Mouse (Mus musculus) myocyte (in vitro differentiated cells): ENCODE data around the gene Caln1.

Source experiments
- CEBPB ChIP-seq: IDR thresholded peaks from 2 replicates; pipeline ENCODE4 v1.6.1; 2011; ENCODE audit warnings: mild to moderate bottlenecking, moderate library complexity; ENCODE audit not compliant: poor library complexity, insufficient read depth, severe bottlenecking
- E2F4 ChIP-seq: IDR thresholded peaks from one replicate; pipeline ENCODE4 v1.6.1; 2011; ENCODE audit warnings: mild to moderate bottlenecking, control low read depth, moderate library complexity; ENCODE audit not compliant: insufficient read depth
- MAX ChIP-seq: IDR thresholded peaks from one replicate; pipeline ENCODE4 v1.6.1; 2011; ENCODE audit warnings: low read depth, mild to moderate bottlenecking, control low read depth
- MYOG ChIP-seq, 3 experiments: IDR thresholded peaks; one replicate each; pipeline ENCODE4 v1.6.1; 2011; ENCODE audit warnings: control low read depth in 2 of 3, low read depth in 2 of 3, mild to moderate bottlenecking in 2 of 3; ENCODE audit not compliant: insufficient read length in 2 of 3, control insufficient read depth in 1 of 3, insufficient read depth in 1 of 3
- POLR2A ChIP-seq: IDR thresholded peaks from one replicate; pipeline ENCODE4 v1.6.1; 2011; ENCODE audit warnings: low read depth, mild to moderate bottlenecking, control low read depth, moderate library complexity; ENCODE audit not compliant: insufficient read length
- USF1 ChIP-seq: IDR thresholded peaks from one replicate; pipeline ENCODE4 v1.6.1; 2011; ENCODE audit warnings: low read depth, mild to moderate bottlenecking, control low read depth, moderate library complexity

DNA sequence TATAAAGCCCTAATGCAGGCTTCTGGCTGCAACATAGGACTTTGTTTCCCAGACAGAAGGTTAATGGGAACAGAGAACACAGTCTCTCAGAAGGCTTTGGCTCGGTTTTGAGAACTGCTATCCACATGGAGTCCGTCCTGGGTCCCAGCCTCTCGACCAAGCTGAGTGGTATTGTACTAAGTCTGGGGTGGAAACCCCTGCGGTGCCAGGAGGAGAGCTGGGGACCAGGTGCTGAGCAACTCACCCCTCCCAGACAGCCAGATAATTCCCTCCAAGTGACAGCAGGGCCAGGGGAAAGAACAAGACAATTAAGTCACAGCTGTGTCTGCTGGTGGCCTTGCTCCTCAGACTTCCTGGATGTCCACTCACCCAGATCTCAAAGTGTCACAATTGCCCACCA, 339.4 kb downstream of the Caln1 start:
- no peak for TF ChIP-seq E2F4
- no peak for TF ChIP-seq POLR2A
- no peak for TF ChIP-seq USF1
- TF ChIP-seq MAX, result no peak
- no peak for TF ChIP-seq MYOG (IDR thresholded peaks at IDR 0.05; ENCODE audit: control insufficient read depth in 1 of 3, insufficient read depth in 1 of 3, insufficient read length in 2 of 3, low read depth in 2 of 3)
- no peak for TF ChIP-seq CEBPB
